Mouse (Mus musculus) liver, embryonic 14.5 days (tissue): ENCODE data around the gene Foxn3. TPM values are rescaled to one million over a fixed set of nuclear protein-coding genes. Genes with fewer than 3 reads are reported as not detected.

Experiments
- ATAC-seq: fragments of 200-750 bp; cut with Nextera tagmentation; 2 replicates; pipeline ENCODE4 v1.8.0; 2017; ENCODE audit warnings: moderate number of reproducible peaks, mild to moderate bottlenecking, moderate library complexity; ENCODE audit not compliant: insufficient read depth
- DNase-seq, 3 experiments: peaks; one replicate each; pipeline ENCODE4 v3.0.0-alpha.2; 2012 to 2013; ENCODE audit warnings: low read depth in 3 of 3, low spot score in 3 of 3
- H3K27ac ChIP-seq: fragments of 300-500 bp; sonication (generic); 2 replicates; pipeline ENCODE4 v1.5.1; 2014; ENCODE audit warnings: moderate library complexity, mild to moderate bottlenecking, control low read depth, inconsistent platforms
- H3K27me3 ChIP-seq: fragments of 300-500 bp; sonication (generic); 2 replicates; pipeline ENCODE4 v1.6.1; 2014; ENCODE audit warnings: mild to moderate bottlenecking, low read length, moderate library complexity; ENCODE audit not compliant: control insufficient read depth, insufficient read depth
- H3K36me3 ChIP-seq: fragments of 300-500 bp; sonication (generic); replicated peaks from 2 replicates; pipeline ENCODE4 v1.6.1; 2014; ENCODE audit warnings: low read depth; ENCODE audit not compliant: control insufficient read depth, insufficient read depth
- H3K4me1 ChIP-seq, 2 experiments: fragments of 200-500 bp in 1 of 2; fragments of 300-500 bp in 1 of 2; sonication (generic) in 1 of 2; replicated peaks; 2 replicates each; pipeline ENCODE4 v1.6.1; 2012 to 2014; ENCODE audit warnings: antibody characterized with exemption in 1 of 2, inconsistent platforms in 1 of 2, low read length in 1 of 2; ENCODE audit not compliant: control insufficient read depth in 2 of 2, insufficient read depth in 2 of 2
- H3K4me2 ChIP-seq: fragments of 300-500 bp; sonication (generic); 2 replicates; pipeline ENCODE4 v1.6.1; 2014; ENCODE audit warnings: low read depth, mild to moderate bottlenecking, control low read depth, moderate library complexity
- H3K4me3 ChIP-seq, 2 experiments: fragments of 200-500 bp in 1 of 2; fragments of 300-500 bp in 1 of 2; sonication (generic) in 1 of 2; 2 replicates each; pipeline ENCODE4 v1.5.1; 2012 to 2014; ENCODE audit warnings: low read depth in 2 of 2, low read length in 2 of 2, mild to moderate bottlenecking in 2 of 2, control low read depth in 1 of 2, inconsistent platforms in 1 of 2, moderate library complexity in 1 of 2; ENCODE audit not compliant: insufficient read depth in 1 of 2
- H3K9ac ChIP-seq: fragments of 300-500 bp; sonication (generic); replicated peaks from 2 replicates; pipeline ENCODE4 v1.6.1; 2014; ENCODE audit warnings: mild to moderate bottlenecking, control low read depth, moderate library complexity
- H3K9me3 ChIP-seq: fragments of 300-500 bp; sonication (generic); 2 replicates; pipeline ENCODE4 v1.6.1; 2016; ENCODE audit warnings: low read length, mixed read lengths; ENCODE audit not compliant: control insufficient read depth
- CTCF ChIP-seq: IDR thresholded peaks from 2 replicates; pipeline ENCODE4 v1.5.1; 2016; ENCODE audit warnings: antibody characterized with exemption, low read depth, control low read depth
- EP300 ChIP-seq: IDR thresholded peaks from 2 replicates; pipeline ENCODE4 v1.6.1; 2016; ENCODE audit warnings: antibody characterized with exemption, low read depth
- WGBS: fragments of 180-500 bp; shearing (Covaris S2); extraction: QIAGEN DNeasy Blood & Tissue Kit; methylation state at CpG from one replicate; pipeline ENCODE4 v1.1.7; 2014; ENCODE audit not compliant: insufficient replicate concordance; 5-methylcytosine and 5-hydroxymethylcytosine counted together
- polyA plus RNA-seq, 2 experiments: library from polyadenylated mRNA; depleted of rRNA in 1 of 2; stranded (reverse) in 1 of 2; unstranded in 1 of 2; fragments of >200 nt; fragmentation: Nextera tagmentation in 1 of 2; extraction: Ambion mirVana in 1 of 2; gene quantifications; 2 replicates each; pipeline versions ENCODE4 v1.2.1 to v1.2.3; 2012 to 2014

The Foxn3 gene
- polyA plus RNA-seq, 2 experiments = 2.7 to 13.6 TPM

GRCm38 (mm10) chr12:99254436-99254835 is 308.9 kb downstream of the Foxn3 start:
- no peak for ATAC-seq
- Histone ChIP-seq H3K36me3 (no peaks in the 10 kb centered on the region), H3K27me3 (no peaks in the 10 kb centered on the region), H3K4me2 (no peak overlapping the region), H3K9ac (no peak overlapping the region), H3K4me3 (no peak overlapping the region), H3K27ac (no peak overlapping the region), H3K4me1 (peaks cover 0 to 3% of the 10 kb centered on the region in 2 experiments; a peak in 1 of 4 replicates), H3K9me3 (no peaks in the 10 kb centered on the region)
- WGBS = 76% methylated on average over 8 of the region's 8 CpGs
- DNase-seq = no peak
- no peak for TF ChIP-seq EP300
- no peak for TF ChIP-seq CTCF

GRCm38 (mm10) chr12:99253562-99253961 is 309.8 kb downstream of the Foxn3 start:
- Histone ChIP-seq H3K4me2 (no peak overlapping the region), H3K27ac (no peak overlapping the region), H3K27me3 (no peaks in the 10 kb centered on the region), H3K9ac (no peak overlapping the region), H3K36me3 (no peaks in the 10 kb centered on the region), H3K9me3 (no peaks in the 10 kb centered on the region), H3K4me1 (peaks cover 0 to 2% of the 10 kb centered on the region in 2 experiments; a peak in 1 of 4 replicates), H3K4me3 (no peak overlapping the region)
- DNase-seq (no peak), ATAC-seq (no peak)
- WGBS = 76% methylated on average over 10 of the region's 10 CpGs
- TF ChIP-seq CTCF (no peak), EP300 (no peak)

GRCm38 (mm10) chr12:99248606-99249005 is 314.8 kb downstream of the Foxn3 start:
- Histone ChIP-seq H3K27me3 (no peaks in the 10 kb centered on the region), H3K36me3 (no peaks in the 10 kb centered on the region), H3K4me1 (no peaks in the 10 kb centered on the region), H3K4me3 (no peak overlapping the region), H3K9ac (no peak overlapping the region), H3K9me3 (no peaks in the 10 kb centered on the region), H3K4me2 (no peak overlapping the region), H3K27ac (no peak overlapping the region)
- TF ChIP-seq CTCF (no peak), EP300 (no peak)
- no peak for ATAC-seq
- DNase-seq = no peak
- 74% methylated on average over 8 of the region's 8 CpGs for WGBS

- ATAC-seq = no peak
- Histone ChIP-seq H3K4me2 (no peak overlapping the region), H3K9ac (no peak overlapping the region), H3K27ac (no peak overlapping the region), H3K4me1 (no peaks in the 10 kb centered on the region), H3K36me3 (no peaks in the 10 kb centered on the region), H3K27me3 (no peaks in the 10 kb centered on the region), H3K4me3 (no peak overlapping the region), H3K9me3 (no peaks in the 10 kb centered on the region)
- no peak for DNase-seq
- no peak for TF ChIP-seq CTCF
- no peak for TF ChIP-seq EP300
- WGBS = 53% methylated on average over 6 of the region's 6 CpGs
Measured at GRCm38 (mm10) chr12:99247939-99248338, 315.4 kb downstream of the Foxn3 start.

DNA sequence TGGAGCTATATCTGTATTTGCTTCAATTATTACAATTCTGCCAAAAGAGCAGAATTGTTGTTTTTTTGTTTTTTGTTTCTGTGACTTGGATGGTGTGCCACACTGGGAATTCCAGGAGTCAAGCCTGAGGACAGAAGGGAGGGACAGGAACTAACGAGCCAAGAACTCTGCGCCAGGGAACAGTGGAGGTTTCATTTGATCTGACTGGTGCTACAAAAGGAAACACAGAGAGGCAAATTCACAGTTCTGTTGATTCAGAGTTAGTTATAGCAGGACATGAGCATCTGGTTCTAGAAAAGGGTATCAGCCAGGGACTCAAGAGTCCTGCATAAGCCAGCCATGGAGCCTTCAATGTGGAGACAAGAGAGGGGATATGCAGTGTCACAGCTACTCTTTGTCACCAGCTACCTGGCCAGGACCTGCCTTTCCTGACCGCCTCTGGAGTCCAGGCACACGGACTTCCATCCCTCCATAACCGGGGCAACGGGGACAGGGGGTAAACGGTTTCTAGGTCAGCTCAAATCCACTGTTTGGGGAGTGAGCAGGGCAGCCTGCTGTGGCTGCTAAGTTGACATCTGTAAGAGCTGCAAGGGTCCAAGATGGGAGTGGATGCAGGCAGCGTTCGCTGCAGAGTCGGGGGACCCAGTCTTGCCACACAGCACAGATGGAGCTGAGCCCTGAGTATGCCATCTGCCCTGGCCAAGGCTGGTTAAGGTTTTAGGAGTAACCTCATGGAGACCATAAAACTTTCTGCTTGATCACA is 316.2 kb downstream of the Foxn3 start:
- H3K4me2 ChIP-seq = no peak overlapping the region
- 67% methylated on average over 10 of the region's 10 CpGs for WGBS
- H3K4me1 ChIP-seq = no peaks in the 10 kb centered on the region

More for the DNA sequence above, 316.2 kb downstream of the Foxn3 start:
- no peak for TF ChIP-seq EP300
- Histone ChIP-seq H3K27ac (no peak overlapping the region), H3K27me3 (no peaks in the 10 kb centered on the region), H3K36me3 (no peaks in the 10 kb centered on the region), H3K4me3 (no peak overlapping the region), H3K9me3 (no peaks in the 10 kb centered on the region), H3K9ac (no peak overlapping the region)
- DNase-seq = no peak
- ATAC-seq = no peak
